Mouse (Mus musculus): ENCODE data around the gene Kcnma1. TPM values are rescaled to one million over a fixed set of nuclear protein-coding genes. Genes with fewer than 3 reads are reported as not detected.

The Kcnma1 gene
- polyA plus RNA-seq, 1 experiment from 2014 or later, result 17.2 TPM

- no peak for ATAC-seq
- Histone ChIP-seq H3K27me3 (replicated peaks; ENCODE audit: control insufficient read depth, insufficient read depth, low read length) (no peaks in the 10 kb centered on the region), H3K9ac (ENCODE audit: low read depth, low read length) (no peak overlapping the region), H3K27ac (ENCODE audit: low read depth, low read length) (no peak overlapping the region), H3K36me3 (ENCODE audit: control insufficient read depth, insufficient read depth, low read length) (no peaks in the 10 kb centered on the region), H3K4me1 (ENCODE audit: control insufficient read depth, insufficient read depth, low read depth, low read length) (no peaks in the 10 kb centered on the region; the same call in 1 of the 2 replicates), H3K4me2 (ENCODE audit: low read length) (no peak overlapping the region), H3K9me3 (ENCODE audit: control insufficient read depth, low read length) (no peaks in the 10 kb centered on the region), H3K4me3 (ENCODE audit: low read length) (no peak overlapping the region)
- 60% methylated on average over 2 of the region's 2 CpGs for WGBS
These were observed 159.3 kb downstream of the Kcnma1 start for GRCm38 (mm10) chr14:23854946-23855345.

GRCm38 (mm10) chr14:23848529-23849141 lies 165.7 kb downstream of the Kcnma1 start:
- no peaks in the 10 kb centered on the region for H3K36me3 ChIP-seq (ENCODE audit: control insufficient read depth, insufficient read depth, low read length)
- H3K9ac ChIP-seq (ENCODE audit: low read depth, low read length), result 0 out of 2 replicates have a peak overlapping the region, but pooled peaks have one; percentile 35
- WGBS, result 11% methylated on average over 6 of the region's 6 CpGs
- peaks cover 12% of the 10 kb centered on the region for H3K4me1 ChIP-seq (ENCODE audit: control insufficient read depth, insufficient read depth, low read depth, low read length)
- H3K4me3 ChIP-seq (ENCODE audit: low read length), result no peak overlapping the region
- no peaks in the 10 kb centered on the region for H3K9me3 ChIP-seq (ENCODE audit: control insufficient read depth, low read length)
- H3K4me2 ChIP-seq (ENCODE audit: low read length), result peak overlapping the region; percentile 7; the same call in 1 of the 2 replicates
- peak; percentile 86 for ATAC-seq
- H3K27me3 ChIP-seq (replicated peaks; ENCODE audit: control insufficient read depth, insufficient read depth, low read length), result no peaks in the 10 kb centered on the region
- peak overlapping the region; percentile 55 for H3K27ac ChIP-seq (ENCODE audit: low read depth, low read length)

- no peaks in the 10 kb centered on the region for H3K27me3 ChIP-seq (replicated peaks; ENCODE audit: control insufficient read depth, insufficient read depth, low read length)
- H3K9ac ChIP-seq (ENCODE audit: low read depth, low read length), result no peak overlapping the region
- no peaks in the 10 kb centered on the region for H3K9me3 ChIP-seq (ENCODE audit: control insufficient read depth, low read length)
- no peak for ATAC-seq
- peaks cover 12% of the 10 kb centered on the region for H3K4me1 ChIP-seq (ENCODE audit: control insufficient read depth, insufficient read depth, low read depth, low read length)
- H3K27ac ChIP-seq (ENCODE audit: low read depth, low read length), result no peak overlapping the region
- no peaks in the 10 kb centered on the region for H3K36me3 ChIP-seq (ENCODE audit: control insufficient read depth, insufficient read depth, low read length)
- no peak overlapping the region for H3K4me2 ChIP-seq (ENCODE audit: low read length)
- WGBS, result 83% methylated on average over 4 of the region's 4 CpGs
- no peak overlapping the region for H3K4me3 ChIP-seq (ENCODE audit: low read length)
These were observed 167.6 kb downstream of the Kcnma1 start for GRCm38 (mm10) chr14:23846706-23847105.

GRCm38 (mm10) chr14:23842025-23842424 lies 172.3 kb downstream of the Kcnma1 start:
- Histone ChIP-seq H3K9ac (ENCODE audit: low read depth, low read length) (no peak overlapping the region), H3K9me3 (ENCODE audit: control insufficient read depth, low read length) (no peaks in the 10 kb centered on the region), H3K36me3 (ENCODE audit: control insufficient read depth, insufficient read depth, low read length) (no peaks in the 10 kb centered on the region), H3K27me3 (replicated peaks; ENCODE audit: control insufficient read depth, insufficient read depth, low read length) (no peaks in the 10 kb centered on the region), H3K4me1 (ENCODE audit: control insufficient read depth, insufficient read depth, low read depth, low read length) (peaks cover 3% of the 10 kb centered on the region; the same call in 1 of the 2 replicates), H3K4me2 (ENCODE audit: low read length) (no peak overlapping the region), H3K27ac (ENCODE audit: low read depth, low read length) (no peak overlapping the region), H3K4me3 (ENCODE audit: low read length) (no peak overlapping the region)
- ATAC-seq, result no peak
- WGBS, result 84% methylated on average over 3 of the region's 3 CpGs

DNA sequence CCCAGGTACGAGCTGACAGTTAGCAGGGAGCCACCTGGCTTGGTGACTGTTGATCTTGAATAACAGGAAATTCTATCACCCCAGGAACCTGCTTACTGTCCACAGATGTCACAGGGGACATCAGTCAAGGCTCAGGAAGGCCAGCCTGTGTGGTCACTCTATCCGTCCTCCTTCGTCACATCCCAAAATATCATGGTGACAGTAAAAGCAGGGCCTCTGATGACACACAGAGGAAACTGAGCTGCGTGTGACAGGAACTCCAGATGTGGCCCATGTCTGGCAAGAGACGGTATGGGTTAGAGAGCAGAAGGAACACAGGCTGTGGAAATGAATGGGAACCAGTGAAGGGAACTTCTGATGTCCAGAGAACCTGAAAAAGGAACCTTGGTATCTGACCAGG lies 174.7 kb downstream of the Kcnma1 start:
- no peak overlapping the region for H3K4me3 ChIP-seq (ENCODE audit: low read length)
- no peak for ATAC-seq

GRCm38 (mm10) chr14:23835387-23836111 lies 178.7 kb downstream of the Kcnma1 start:
- Histone ChIP-seq H3K9ac (ENCODE audit: low read depth, low read length) (no peak overlapping the region), H3K9me3 (ENCODE audit: control insufficient read depth, low read length) (no peaks in the 10 kb centered on the region), H3K36me3 (ENCODE audit: control insufficient read depth, insufficient read depth, low read length) (no peaks in the 10 kb centered on the region), H3K4me3 (ENCODE audit: low read length) (no peak overlapping the region), H3K4me2 (ENCODE audit: low read length) (no peak overlapping the region), H3K4me1 (ENCODE audit: control insufficient read depth, insufficient read depth, low read depth, low read length) (peaks cover 18% of the 10 kb centered on the region), H3K27me3 (replicated peaks; ENCODE audit: control insufficient read depth, insufficient read depth, low read length) (no peaks in the 10 kb centered on the region), H3K27ac (ENCODE audit: low read depth, low read length) (no peak overlapping the region)
- WGBS, result 41% methylated on average over 10 of the region's 10 CpGs
- no peak for ATAC-seq

More for the DNA sequence above, 174.7 kb downstream of the Kcnma1 start:
- Histone ChIP-seq H3K27ac (ENCODE audit: low read depth, low read length) (no peak overlapping the region), H3K4me1 (ENCODE audit: control insufficient read depth, insufficient read depth, low read depth, low read length) (peaks cover 9% of the 10 kb centered on the region), H3K27me3 (replicated peaks; ENCODE audit: control insufficient read depth, insufficient read depth, low read length) (no peaks in the 10 kb centered on the region), H3K36me3 (ENCODE audit: control insufficient read depth, insufficient read depth, low read length) (no peaks in the 10 kb centered on the region), H3K9ac (ENCODE audit: low read depth, low read length) (no peak overlapping the region), H3K4me2 (ENCODE audit: low read length) (no peak overlapping the region), H3K9me3 (ENCODE audit: control insufficient read depth, low read length) (no peaks in the 10 kb centered on the region)
- 87% methylated on average over 5 of the region's 5 CpGs for WGBS

DNA sequence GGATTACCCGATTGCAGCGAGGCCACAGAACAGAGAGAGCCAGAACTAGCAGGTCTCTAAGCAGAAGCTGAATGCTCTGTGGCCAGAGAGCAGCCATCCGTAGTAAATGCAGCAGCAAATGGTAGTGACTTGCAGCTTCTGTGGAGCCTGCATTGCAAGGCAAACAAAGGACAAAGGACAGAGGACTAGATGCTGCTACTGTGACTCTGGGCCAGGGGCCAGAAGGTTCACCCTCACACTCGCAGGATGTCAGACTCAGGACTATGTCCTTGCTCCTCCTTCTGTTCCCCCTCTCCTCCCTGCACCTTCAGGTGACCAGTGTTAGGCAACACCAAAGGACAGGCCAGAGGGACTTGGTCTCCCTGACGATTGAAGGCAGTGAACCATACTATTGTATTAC lies 183.0 kb downstream of the Kcnma1 start:
- no peaks in the 10 kb centered on the region for H3K36me3 ChIP-seq (ENCODE audit: control insufficient read depth, insufficient read depth, low read length)
- WGBS, result 23% methylated on average over 5 of the region's 5 CpGs
- H3K9me3 ChIP-seq (ENCODE audit: control insufficient read depth, low read length), result no peaks in the 10 kb centered on the region
- H3K27me3 ChIP-seq (replicated peaks; ENCODE audit: control insufficient read depth, insufficient read depth, low read length), result no peaks in the 10 kb centered on the region
- H3K4me2 ChIP-seq (ENCODE audit: low read length), result no peak overlapping the region
- no peak overlapping the region for H3K27ac ChIP-seq (ENCODE audit: low read depth, low read length)
- peaks cover 14% of the 10 kb centered on the region for H3K4me1 ChIP-seq (ENCODE audit: control insufficient read depth, insufficient read depth, low read depth, low read length)
- ATAC-seq, result 0 out of 2 replicates have a peak, but pooled peaks have one; percentile 40
- 0 out of 2 replicates have a peak overlapping the region, but pooled peaks have one; percentile 5 for H3K9ac ChIP-seq (ENCODE audit: low read depth, low read length)
- H3K4me3 ChIP-seq (ENCODE audit: low read length), result no peak overlapping the region

GRCm38 (mm10) chr14:23830316-23830715 lies 184.0 kb downstream of the Kcnma1 start:
- no peak overlapping the region for H3K27ac ChIP-seq (ENCODE audit: low read depth, low read length)
- 40% methylated on average over 4 of the region's 4 CpGs for WGBS
- no peak for ATAC-seq

GRCm38 (mm10) chr14:23828711-23829320 lies 185.5 kb downstream of the Kcnma1 start:
- Histone ChIP-seq H3K27ac (ENCODE audit: low read depth, low read length) (no peak overlapping the region), H3K36me3 (ENCODE audit: control insufficient read depth, insufficient read depth, low read length) (no peaks in the 10 kb centered on the region), H3K4me1 (ENCODE audit: control insufficient read depth, insufficient read depth, low read depth, low read length) (peaks cover 8% of the 10 kb centered on the region), H3K4me2 (ENCODE audit: low read length) (no peak overlapping the region), H3K9me3 (ENCODE audit: control insufficient read depth, low read length) (no peaks in the 10 kb centered on the region), H3K27me3 (replicated peaks; ENCODE audit: control insufficient read depth, insufficient read depth, low read length) (no peaks in the 10 kb centered on the region), H3K4me3 (ENCODE audit: low read length) (no peak overlapping the region), H3K9ac (ENCODE audit: low read depth, low read length) (no peak overlapping the region)
- WGBS, result 87% methylated on average over 3 of the region's 3 CpGs
- ATAC-seq, result no peak

More at GRCm38 (mm10) chr14:23830316-23830715, 184.0 kb downstream of the Kcnma1 start:
- H3K9me3 ChIP-seq (ENCODE audit: control insufficient read depth, low read length), result no peaks in the 10 kb centered on the region
- peaks cover 9% of the 10 kb centered on the region for H3K4me1 ChIP-seq (ENCODE audit: control insufficient read depth, insufficient read depth, low read depth, low read length)
- H3K27me3 ChIP-seq (replicated peaks; ENCODE audit: control insufficient read depth, insufficient read depth, low read length), result no peaks in the 10 kb centered on the region
- H3K9ac ChIP-seq (ENCODE audit: low read depth, low read length), result no peak overlapping the region
- H3K36me3 ChIP-seq (ENCODE audit: control insufficient read depth, insufficient read depth, low read length), result no peaks in the 10 kb centered on the region
- no peak overlapping the region for H3K4me2 ChIP-seq (ENCODE audit: low read length)
- no peak overlapping the region for H3K4me3 ChIP-seq (ENCODE audit: low read length)

All from hindbrain, embryonic 16.5 days (tissue).